Comparison of ENCODE assay signal across 8 mouse cellular contexts in genomic region chr13:37824956-37825645, GRCm38 (mm10). TPM values are rescaled to one million over a fixed set of nuclear protein-coding genes. Genes with fewer than 3 reads are reported as not detected.
DNase-seq lines count a peak whose midpoint lies in the region; ATAC-seq and TF ChIP-seq lines count a peak whose summit lies in the region.

No protein-coding gene starts in this region.

- peak overlapping the region; percentile 94 for H3K4me2 ChIP-seq in forebrain, embryonic 13.5 days

- peaks cover 59% of the 10 kb centered on the region for H3K27me3 ChIP-seq in forebrain, embryonic 13.5 days

- peaks cover 32% of the 10 kb centered on the region for H3K4me1 ChIP-seq in forebrain, embryonic 13.5 days

- WGBS in forebrain, embryonic 13.5 days, result 3% methylated on average over 27 of the region's 27 CpGs

- H3K27ac ChIP-seq in layer of hippocampus, adult 2 months, result peak overlapping the region; percentile 89
- no peak overlapping the region for H3K27ac ChIP-seq in forebrain, embryonic 13.5 days

- peak overlapping the region; percentile 65 for H3K9ac ChIP-seq in forebrain, embryonic 13.5 days

- peak; percentile 4; the same call in 1 of the 2 replicates for ATAC-seq in forebrain, embryonic 13.5 days
- ATAC-seq in megakaryocyte-erythroid progenitor cell, adult 5-6 weeks (replicated peaks; ENCODE audit: low FRiP score, low TSS enrichment, poor library complexity, severe bottlenecking), result peak; percentile 40; the same call in 1 of the 2 replicates

- peak overlapping the region; percentile 81 for H3K4me3 ChIP-seq in layer of hippocampus, adult 2 months
- H3K4me3 ChIP-seq in forebrain, embryonic 13.5 days, result peak overlapping the region; percentile 59

- DNase-seq in layer of hippocampus, adult 2 months (ENCODE audit: low spot score in 2 of 2), result no peak
- DNase-seq in layer of hippocampus, postnatal 25 days (ENCODE audit: extremely low spot score in 1 of 2, low spot score in 1 of 2), result no peak
- DNase-seq in ZHBTc4 (ENCODE audit: low read depth, low spot score), result peak; percentile 72
- DNase-seq in kidney, adult 9 months, result peak; percentile 38
- peak; percentile 62 for DNase-seq in testis, postnatal 10 days (ENCODE audit: low spot score)
- no peak for DNase-seq in urinary bladder, postnatal 14 days (ENCODE audit: low spot score)

- TF ChIP-seq CTCF in layer of hippocampus, adult 2 months (conservative IDR thresholded peaks at IDR 0.05), result no peak

- no peaks in the 10 kb centered on the region for H3K36me3 ChIP-seq in forebrain, embryonic 13.5 days (ENCODE audit: poor library complexity, severe bottlenecking)

- H3K9me3 ChIP-seq in forebrain, embryonic 13.5 days (replicated peaks), result no peaks in the 10 kb centered on the region

RNA-seq across cellular contexts. Expression of gene Rreb1, which starts 46.9 kb away (rescaled TPM):
- 100 to 1,000 TPM in 1 of 2 experiments, 10 to 100 TPM in 1; 74.1 to 104 TPM for total RNA-seq in layer of hippocampus, adult 2 months (2021)
- total RNA-seq in layer of hippocampus, postnatal 25 days (2021), result 10 to 100 TPM; 41.9 to 61.8 TPM
- polyA plus RNA-seq in forebrain, embryonic 13.5 days (2015; fragmentation: Nextera tagmentation; extraction: Ambion mirVana), result 1.6 and 1.7 TPM in 2 replicates
- total RNA-seq in megakaryocyte-erythroid progenitor cell, adult 5-6 weeks (2014; fragmentation: Nextera tagmentation), result 94.3 and 100 TPM in 2 replicates
- total RNA-seq in megakaryocyte-erythroid progenitor cell, adult 5-6 weeks (2017), result 25.3 and 43.6 TPM in 2 replicates

Comparison
In these comparisons a context has a peak if more than half of its experiments do, and no peak if none do; other contexts are left out.
1. DNase-seq: peak in ZHBTc4 (single experiment), kidney, adult 9 months (single experiment) and testis, postnatal 10 days (single experiment); none in layer of hippocampus, adult 2 months (0 of 2), layer of hippocampus, postnatal 25 days (0 of 2) and urinary bladder, postnatal 14 days (single experiment).